Mouse (Mus musculus) limb, embryonic 15.5 days (tissue): ENCODE data around the gene Cct8. TPM values are rescaled to one million over a fixed set of nuclear protein-coding genes. Genes with fewer than 3 reads are reported as not detected.
"Not testable (repeated sequence)": the region's sequence is repeated elsewhere in the genome, so short reads cannot be mapped to it uniquely, and the experiment has no call there.

Experiments used
- ATAC-seq: fragments of 200-750 bp; cut with Nextera tagmentation; 2 replicates; pipeline ENCODE4 v1.8.0; 2017; ENCODE audit warnings: low read depth, moderate TSS enrichment; ENCODE audit not compliant: insufficient number of reproducible peaks, low FRiP score, low TSS enrichment
- H3K27ac ChIP-seq: fragments of 300-500 bp; sonication (generic); 2 replicates; pipeline ENCODE4 v1.5.1; 2015; ENCODE audit warnings: moderate library complexity, mild to moderate bottlenecking, inconsistent platforms
- H3K27me3 ChIP-seq: fragments of 300-500 bp; sonication (generic); 2 replicates; pipeline ENCODE4 v1.6.1; 2015; ENCODE audit warnings: inconsistent platforms
- H3K36me3 ChIP-seq: fragments of 300-500 bp; sonication (generic); 2 replicates; pipeline ENCODE4 v1.6.1; 2015; ENCODE audit warnings: inconsistent platforms
- H3K4me1 ChIP-seq: fragments of 300-500 bp; sonication (generic); 2 replicates; pipeline ENCODE4 v1.6.1; 2015; ENCODE audit warnings: inconsistent platforms
- H3K4me2 ChIP-seq: fragments of 300-500 bp; sonication (generic); 2 replicates; pipeline ENCODE4 v1.6.1; 2015; ENCODE audit warnings: mild to moderate bottlenecking, inconsistent platforms
- H3K4me3 ChIP-seq: fragments of 300-500 bp; sonication (generic); 2 replicates; pipeline ENCODE4 v1.5.1; 2015; ENCODE audit warnings: mild to moderate bottlenecking, inconsistent platforms
- H3K9ac ChIP-seq: fragments of 300-500 bp; sonication (generic); 2 replicates; pipeline ENCODE4 v1.6.1; 2015; ENCODE audit warnings: inconsistent platforms
- H3K9me3 ChIP-seq: fragments of 300-500 bp; sonication (generic); 2 replicates; pipeline ENCODE4 v1.6.1; 2016; ENCODE audit warnings: inconsistent platforms
- WGBS: fragments of 180-500 bp; shearing (Covaris S2); methylation state at CpG from one replicate; pipeline ENCODE4 v1.1.7; 2015; 5-methylcytosine and 5-hydroxymethylcytosine counted together
- polyA plus RNA-seq: library from polyadenylated mRNA; unstranded; fragments of >200 nt; fragmentation: Nextera tagmentation; extraction: Ambion mirVana; gene quantifications from 2 replicates; pipeline ENCODE4 v1.2.1, GENCODE M21; 2015

The Cct8 gene
- polyA plus RNA-seq, 1 experiment from 2014 or later, result 381 TPM

DNA sequence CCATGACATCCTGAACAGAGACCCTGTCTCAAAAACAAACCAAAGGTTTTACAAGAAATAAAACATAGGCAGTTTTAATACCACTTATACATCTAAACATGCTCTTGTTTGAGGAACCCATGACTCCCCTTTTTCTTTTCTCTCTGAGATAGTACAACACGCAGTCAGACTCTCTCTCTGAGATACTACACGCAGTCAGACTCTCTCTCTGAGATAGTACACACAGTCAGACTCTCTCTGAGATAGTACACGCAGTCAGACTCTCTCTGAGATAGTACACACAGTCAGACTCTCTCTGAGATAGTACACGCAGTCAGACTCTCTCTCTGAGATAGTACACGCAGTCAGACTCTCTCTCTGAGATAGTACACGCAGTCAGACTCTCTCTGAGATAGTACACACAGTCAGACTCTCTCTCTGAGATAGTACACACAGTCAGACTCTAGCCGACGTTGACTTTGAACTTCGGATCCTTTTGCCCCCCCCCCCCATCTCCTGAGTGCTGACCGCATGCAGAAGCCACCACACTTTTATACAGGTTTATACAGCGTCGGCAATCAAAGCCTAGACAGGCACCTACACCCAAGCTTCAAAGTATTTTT lies 3.4 kb downstream of the Cct8 start:
- not testable (repeated sequence) for H3K4me2 ChIP-seq, H3K4me3 ChIP-seq, H3K9me3 ChIP-seq, H3K27ac ChIP-seq, H3K27me3 ChIP-seq, ATAC-seq, H3K9ac ChIP-seq
- H3K36me3 ChIP-seq, result peaks cover 63% of the 10 kb centered on the region
- H3K4me1 ChIP-seq, result peaks cover 19% of the 10 kb centered on the region
- 92% methylated on average over 12 of the region's 12 CpGs for WGBS

DNA sequence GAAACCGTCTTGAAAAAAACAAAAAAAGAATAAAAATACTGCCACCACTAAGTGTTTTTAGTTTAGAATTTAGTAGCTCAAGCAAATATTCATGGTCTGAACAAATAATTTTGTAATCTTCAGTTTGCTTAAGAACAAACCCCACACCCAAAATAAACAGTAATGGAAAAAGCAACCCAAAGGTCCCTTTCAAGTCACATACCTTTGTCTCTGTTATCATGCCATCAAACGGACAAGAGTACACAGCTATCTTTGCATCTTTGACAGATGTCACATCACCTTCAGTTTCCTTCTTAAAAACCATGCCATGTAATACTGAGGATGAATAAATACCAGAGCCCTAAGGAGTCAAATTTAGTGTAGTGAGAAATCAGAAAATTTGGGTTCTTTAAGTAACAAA lies 7.1 kb downstream of the Cct8 start:
- WGBS, result 86% methylated on average over 2 of the region's 2 CpGs
- no peaks in the 10 kb centered on the region for H3K9me3 ChIP-seq
- H3K9ac ChIP-seq, result no peak overlapping the region
- no peaks in the 10 kb centered on the region for H3K27me3 ChIP-seq
- H3K27ac ChIP-seq, result no peak overlapping the region
- no peak for ATAC-seq
- peaks cover 92% of the 10 kb centered on the region for H3K36me3 ChIP-seq
- 0 out of 2 replicates have a peak, but pooled peaks cover 3% of the 10 kb centered on the region for H3K4me1 ChIP-seq
- H3K4me3 ChIP-seq, result no peak overlapping the region
- no peak overlapping the region for H3K4me2 ChIP-seq

DNA sequence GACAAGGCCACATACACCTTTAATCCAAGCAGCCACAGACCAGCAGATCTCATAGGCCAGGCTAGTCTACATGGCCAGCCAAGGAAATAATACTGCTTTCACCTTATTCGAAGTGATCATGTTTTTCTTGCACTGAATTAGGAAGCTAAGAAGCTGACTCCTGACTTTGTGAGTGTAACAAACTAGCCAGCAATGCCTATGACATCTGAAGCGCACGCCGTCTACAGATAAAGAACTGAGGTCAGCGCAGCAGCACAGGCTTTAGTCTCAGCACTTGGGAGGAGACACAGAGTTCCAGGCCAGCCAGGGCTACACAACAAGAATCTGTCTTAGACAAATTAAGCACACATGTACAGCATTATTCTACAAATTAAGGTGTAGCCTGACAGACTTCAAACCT lies 8.9 kb downstream of the Cct8 start:
- Histone ChIP-seq H3K4me3 (no peak overlapping the region), H3K27me3 (no peaks in the 10 kb centered on the region), H3K27ac (no peak overlapping the region), H3K9ac (no peak overlapping the region), H3K4me1 (0 out of 2 replicates have a peak, but pooled peaks cover 3% of the 10 kb centered on the region), H3K9me3 (no peaks in the 10 kb centered on the region), H3K36me3 (peaks cover 92% of the 10 kb centered on the region), H3K4me2 (no peak overlapping the region)
- no peak for ATAC-seq
- WGBS, result 95% methylated on average over 5 of the region's 5 CpGs

DNA sequence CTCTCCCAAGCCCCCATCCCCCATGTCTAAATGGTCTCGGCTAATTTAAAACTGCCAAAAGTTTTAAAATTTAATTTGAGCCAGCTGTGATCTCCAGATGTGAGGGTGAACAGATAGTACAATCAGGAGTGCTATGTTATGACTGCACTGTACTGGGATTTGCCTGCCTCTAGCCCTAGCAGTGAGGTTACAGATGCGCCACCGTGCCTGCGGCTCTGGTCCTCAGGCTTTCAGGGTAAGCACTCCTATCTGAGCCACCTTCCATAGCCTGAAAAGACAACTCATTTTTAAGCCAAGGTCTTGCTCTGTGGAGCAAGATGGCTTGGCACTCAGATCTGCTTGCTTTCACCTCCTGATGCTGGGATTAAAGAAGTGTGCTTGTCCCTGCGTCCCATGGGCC lies 11.3 kb downstream of the Cct8 start:
- Histone ChIP-seq H3K9me3 (no peaks in the 10 kb centered on the region), H3K36me3 (peaks cover 82% of the 10 kb centered on the region), H3K4me3 (no peak overlapping the region), H3K9ac (no peak overlapping the region), H3K27ac (no peak overlapping the region), H3K4me2 (no peak overlapping the region), H3K27me3 (no peaks in the 10 kb centered on the region), H3K4me1 (0 out of 2 replicates have a peak, but pooled peaks cover 3% of the 10 kb centered on the region)
- WGBS, result 72% methylated on average over 5 of the region's 5 CpGs
- 0 out of 2 replicates have a peak, but pooled peaks have one; percentile 30 for ATAC-seq

DNA sequence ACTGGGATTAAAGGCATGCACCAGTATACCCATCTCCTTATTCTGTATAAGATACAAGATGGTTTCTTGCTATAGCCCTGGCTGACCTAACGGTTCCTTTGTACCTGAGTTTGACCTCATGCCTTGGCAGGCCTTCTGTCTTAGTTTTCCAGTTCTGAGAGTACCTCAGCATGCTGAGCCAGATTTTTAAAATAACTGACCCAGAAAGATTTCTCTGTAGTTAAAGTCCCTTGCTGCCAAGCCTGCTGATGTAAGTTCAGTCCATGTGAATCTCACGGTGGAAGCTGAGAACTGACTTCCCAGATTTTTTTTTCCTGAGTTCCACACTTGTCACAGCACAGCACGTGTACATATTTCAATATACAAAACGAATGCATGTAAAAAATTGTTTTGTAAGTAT lies 25.1 kb downstream of the Cct8 start:
- Histone ChIP-seq H3K4me2 (no peak overlapping the region), H3K4me1 (no peaks in the 10 kb centered on the region), H3K9ac (no peak overlapping the region), H3K27ac (no peak overlapping the region), H3K27me3 (no peaks in the 10 kb centered on the region), H3K4me3 (no peak overlapping the region), H3K36me3 (peaks cover 75% of the 10 kb centered on the region), H3K9me3 (no peaks in the 10 kb centered on the region)
- ATAC-seq, result no peak
- 90% methylated on average over 4 of the region's 4 CpGs for WGBS

DNA sequence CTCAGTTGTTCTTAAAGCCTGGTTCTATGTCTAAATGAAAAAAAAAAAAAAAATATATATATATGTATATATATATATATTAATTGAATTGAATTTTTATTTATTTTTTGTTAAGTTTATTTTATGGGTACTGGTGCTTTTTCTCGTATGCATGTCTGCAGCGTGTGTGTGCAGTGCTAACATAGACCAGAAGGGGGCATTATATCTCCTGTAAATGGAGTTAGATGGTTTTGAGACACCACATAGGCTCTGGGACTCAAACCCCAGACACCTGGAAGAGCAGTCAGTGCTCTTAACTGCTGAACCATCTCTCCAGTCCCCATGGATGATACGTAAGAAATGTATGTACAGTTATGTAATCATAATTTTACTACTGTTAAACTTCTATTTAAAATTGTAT lies 36.9 kb downstream of the Cct8 start:
- no peak for ATAC-seq
- Histone ChIP-seq H3K4me3 (no peak overlapping the region), H3K27me3 (no peaks in the 10 kb centered on the region), H3K9ac (no peak overlapping the region), H3K27ac (no peak overlapping the region), H3K36me3 (peaks cover 33% of the 10 kb centered on the region), H3K9me3 (no peaks in the 10 kb centered on the region), H3K4me1 (peaks cover 16% of the 10 kb centered on the region), H3K4me2 (no peak overlapping the region)
- 96% methylated on average over 3 of the region's 3 CpGs for WGBS

DNA sequence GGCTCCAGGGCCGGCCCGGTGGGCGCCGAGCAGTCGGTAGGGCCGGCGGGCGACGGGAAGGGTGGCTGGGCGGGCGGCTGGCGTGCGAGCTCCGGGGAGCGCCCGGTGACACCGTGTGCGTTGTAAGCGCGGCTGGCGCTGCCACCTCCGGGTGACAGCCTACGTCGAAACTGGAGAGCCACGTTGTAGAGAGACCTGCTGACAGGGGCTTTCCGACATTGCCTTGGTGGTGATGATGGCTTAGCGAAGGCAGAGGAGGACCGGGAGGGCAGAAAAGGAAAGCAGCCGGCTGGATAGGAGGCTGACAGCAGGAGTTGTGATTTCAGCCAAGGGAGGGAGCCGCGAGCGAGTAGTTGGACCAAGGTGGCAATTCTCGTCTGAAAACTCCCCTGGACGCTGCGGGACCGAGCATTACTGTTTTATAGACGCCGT lies 40.5 kb downstream of the Cct8 start:
- no peaks in the 10 kb centered on the region for H3K27me3 ChIP-seq
- no peaks in the 10 kb centered on the region for H3K9me3 ChIP-seq
- ATAC-seq, result peak; percentile 27; the same call in 1 of the 2 replicates
- peak overlapping the region; percentile 88 for H3K9ac ChIP-seq
- peak overlapping the region; percentile 72 for H3K4me2 ChIP-seq
- H3K27ac ChIP-seq, result peak overlapping the region; percentile 82
- H3K4me3 ChIP-seq, result peak overlapping the region; percentile 86
- peaks cover 11% of the 10 kb centered on the region for H3K36me3 ChIP-seq
- under 1% methylated on average over 38 of the region's 38 CpGs for WGBS
- peaks cover 16% of the 10 kb centered on the region for H3K4me1 ChIP-seq

DNA sequence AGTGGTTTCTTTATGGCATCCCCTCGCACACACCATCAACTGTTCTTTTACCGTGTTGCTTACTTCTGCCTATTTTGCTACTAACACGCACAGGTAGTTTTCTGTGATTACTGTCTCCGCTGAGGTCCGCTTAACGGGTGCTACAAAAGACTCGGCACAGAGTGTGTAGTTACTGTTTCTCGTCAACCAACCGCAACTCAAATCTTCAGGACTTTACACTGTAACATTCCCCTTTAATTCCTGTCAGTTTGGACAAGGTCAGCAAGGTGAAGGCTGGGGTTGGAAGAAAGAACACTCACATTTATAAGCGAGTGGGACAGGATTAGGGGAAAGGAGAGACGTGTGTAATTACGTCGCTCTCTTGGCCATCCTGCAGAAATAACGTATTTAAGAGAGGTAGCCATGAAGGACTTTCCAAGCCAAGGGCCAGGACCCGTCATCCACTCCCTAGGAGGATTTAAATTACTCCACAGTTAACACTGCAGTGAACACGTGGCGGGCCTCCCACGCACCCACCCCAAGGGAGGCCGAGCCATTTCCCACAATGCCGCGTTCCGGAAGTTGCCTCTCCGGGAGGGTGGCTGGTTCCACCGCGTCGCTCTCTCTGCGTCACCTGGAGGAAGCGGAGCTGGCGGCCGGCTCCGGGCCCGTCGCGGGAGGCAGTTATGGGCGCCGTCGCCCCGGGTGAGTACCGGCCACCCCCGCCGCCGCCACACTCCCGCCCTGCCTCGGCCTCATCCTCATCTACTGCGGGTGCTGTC lies 41.1 kb downstream of the Cct8 start, which contains the start of gene Usp16:
Usp16 (plus strand) TSS at position 285 of the 761 bp plus-strand sequence.
- 8% methylated on average over 45 of the region's 45 CpGs for WGBS
- peaks cover 8% of the 10 kb centered on the region for H3K36me3 ChIP-seq
- peak within 1 kb of the TSS; percentile 88 for H3K9ac ChIP-seq
- peak; percentile 96 for ATAC-seq
- no peaks in the 10 kb centered on the region for H3K27me3 ChIP-seq
- no peaks in the 10 kb centered on the region for H3K9me3 ChIP-seq
- H3K4me2 ChIP-seq, result peak within 1 kb of the TSS; percentile 72
- peak within 1 kb of the TSS; percentile 82 for H3K27ac ChIP-seq
- H3K4me1 ChIP-seq, result peaks cover 16% of the 10 kb centered on the region
- peak within 1 kb of the TSS; percentile 86 for H3K4me3 ChIP-seq

DNA sequence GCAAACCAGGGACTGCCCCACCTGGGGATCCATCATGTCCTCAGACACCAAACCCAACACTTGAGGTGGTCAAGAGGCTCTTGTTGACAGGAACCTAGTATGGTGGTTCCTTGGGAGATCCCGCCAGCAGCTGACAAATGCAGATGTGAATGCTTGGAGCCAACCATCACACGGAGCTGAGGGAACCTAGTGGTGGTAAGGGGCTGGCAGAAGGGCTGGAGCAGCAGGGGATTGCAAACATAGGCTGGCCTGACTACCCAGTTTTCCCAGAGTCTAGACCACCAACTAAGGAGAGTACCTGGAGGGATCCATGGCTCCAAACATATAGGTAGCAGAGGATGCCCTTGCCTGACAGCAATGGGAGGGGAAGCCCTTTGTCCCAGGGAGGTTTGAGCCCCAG lies 42.4 kb downstream of the Cct8 start:
- Histone ChIP-seq H3K27me3 (no peaks in the 10 kb centered on the region), H3K27ac (no peak overlapping the region), H3K4me1 (peaks cover 16% of the 10 kb centered on the region), H3K9me3 (no peaks in the 10 kb centered on the region), H3K4me2 (no peak overlapping the region), H3K9ac (no peak overlapping the region), H3K36me3 (no peaks in the 10 kb centered on the region), H3K4me3 (no peak overlapping the region)
- ATAC-seq, result no peak
- 87% methylated on average over 2 of the region's 2 CpGs for WGBS

DNA sequence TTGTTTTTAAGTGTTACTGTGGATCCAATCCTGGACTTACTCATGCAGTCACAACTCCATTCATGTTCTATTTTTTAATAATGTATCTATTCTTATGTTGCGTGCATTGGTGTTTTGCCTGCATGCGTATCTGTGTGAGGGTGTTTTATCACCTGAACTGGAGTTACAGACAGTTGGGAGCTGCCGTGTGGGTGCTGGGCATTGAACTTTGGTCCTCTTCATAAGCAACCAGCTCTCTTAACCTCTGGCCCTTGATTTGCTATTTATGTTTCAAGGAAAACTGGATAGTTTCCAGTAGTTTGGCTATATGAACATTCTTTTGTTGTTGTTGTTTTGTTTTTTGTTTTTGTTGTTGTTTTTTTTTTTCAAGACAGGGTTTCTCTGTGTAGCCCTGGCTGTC lies 50.1 kb downstream of the Cct8 start:
- no peaks in the 10 kb centered on the region for H3K27me3 ChIP-seq
- no peak for ATAC-seq
- H3K9me3 ChIP-seq, result no peaks in the 10 kb centered on the region
- no peaks in the 10 kb centered on the region for H3K36me3 ChIP-seq
- no peak overlapping the region for H3K27ac ChIP-seq
- 92% methylated on average over 3 of the region's 3 CpGs for WGBS
- H3K9ac ChIP-seq, result no peak overlapping the region
- peaks cover 17% of the 10 kb centered on the region for H3K4me1 ChIP-seq
- H3K4me2 ChIP-seq, result no peak overlapping the region
- no peak overlapping the region for H3K4me3 ChIP-seq

DNA sequence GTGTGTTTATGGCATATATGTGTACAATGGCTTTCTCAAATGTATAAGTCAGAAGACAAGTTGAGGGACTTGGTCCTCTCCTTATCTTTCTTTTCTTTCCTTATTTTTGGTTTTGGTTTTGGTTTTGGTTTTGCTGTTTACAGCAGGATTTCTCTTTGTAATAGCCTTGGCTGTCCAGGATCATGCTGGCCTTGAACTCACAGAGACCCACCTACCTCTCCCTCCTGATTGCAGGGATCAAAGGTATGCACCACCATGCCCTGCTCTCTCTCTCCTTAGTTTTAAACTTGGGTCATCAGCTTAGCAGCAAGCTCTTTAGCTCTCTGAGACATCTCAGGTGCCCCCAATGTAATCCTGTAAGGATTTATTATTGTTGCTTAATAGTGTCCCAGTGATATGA lies 50.6 kb downstream of the Cct8 start:
- no peak overlapping the region for H3K4me2 ChIP-seq
- no peak overlapping the region for H3K27ac ChIP-seq
- no peaks in the 10 kb centered on the region for H3K9me3 ChIP-seq
- no peaks in the 10 kb centered on the region for H3K36me3 ChIP-seq
- no peak overlapping the region for H3K9ac ChIP-seq
- no peak for ATAC-seq
- peaks cover 17% of the 10 kb centered on the region for H3K4me1 ChIP-seq
- H3K4me3 ChIP-seq, result no peak overlapping the region
- H3K27me3 ChIP-seq, result no peaks in the 10 kb centered on the region

DNA sequence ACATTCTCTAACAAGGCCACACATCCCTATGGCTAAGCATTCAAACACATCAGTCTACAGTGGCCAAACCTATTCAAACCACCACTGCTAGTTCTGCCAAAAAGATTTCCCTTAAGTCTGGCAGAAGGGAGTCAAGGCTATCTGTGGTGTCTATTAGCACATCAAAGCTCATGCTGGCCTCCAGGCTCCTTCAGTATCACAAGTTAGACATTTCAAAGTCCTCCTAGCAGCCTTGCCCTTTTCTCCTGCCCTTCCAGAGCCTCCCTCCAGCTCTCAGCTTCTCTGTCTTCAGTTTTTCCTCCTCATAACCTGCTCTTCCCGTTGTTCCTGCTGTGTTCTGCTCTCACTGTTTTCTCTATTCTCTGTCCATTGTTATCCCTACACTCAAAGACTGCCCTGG lies 51.6 kb downstream of the Cct8 start:
- Histone ChIP-seq H3K9ac (no peak overlapping the region), H3K4me3 (no peak overlapping the region), H3K4me1 (peaks cover 20% of the 10 kb centered on the region), H3K27ac (no peak overlapping the region), H3K27me3 (no peaks in the 10 kb centered on the region), H3K36me3 (no peaks in the 10 kb centered on the region), H3K4me2 (no peak overlapping the region), H3K9me3 (no peaks in the 10 kb centered on the region)
- 44% methylated on average over 1 of the region's 1 CpGs for WGBS
- no peak for ATAC-seq
